In genomic region chr15:19242962-19243361, GRCm38 (mm10) we compare ENCODE assay signal across 8 mouse cellular contexts.
DNase-seq lines count a peak whose midpoint lies in the region; ATAC-seq lines count a peak whose summit lies in the region.
"Not testable (repeated sequence)": the region's sequence is repeated elsewhere in the genome, so short reads cannot be mapped to it uniquely, and the experiment has no call there.

No protein-coding gene starts in this region.

- H3K4me1 ChIP-seq in forebrain, embryonic 14.5 days (ENCODE audit: control insufficient read depth, insufficient read depth, low read length); limb, embryonic 11.5 days (ENCODE audit: control insufficient read depth, insufficient read depth, low read length): not testable (repeated sequence)

- H3K27ac ChIP-seq in forebrain, embryonic 14.5 days (ENCODE audit: low read depth, low read length); limb, embryonic 11.5 days (replicated peaks; ENCODE audit: low read depth, low read length): not testable (repeated sequence)

- H3K36me3 ChIP-seq in forebrain, embryonic 14.5 days (ENCODE audit: control insufficient read depth, insufficient read depth, low read length); limb, embryonic 11.5 days (ENCODE audit: control insufficient read depth, insufficient read depth, low read length): not testable (repeated sequence)

- WGBS in forebrain, embryonic 14.5 days, result 46% methylated on average over 2 of the region's 2 CpGs
- WGBS in limb, embryonic 11.5 days, result 32% methylated on average over 2 of the region's 2 CpGs

- intact Hi-C loops in heart, postnatal 10 days (cut with DNase I), result not testable (repeated sequence)

- not testable (repeated sequence) for H3K4me3 ChIP-seq in forebrain, embryonic 14.5 days (ENCODE audit: low read depth, low read length); limb, embryonic 11.5 days (ENCODE audit: low read depth, low read length)

- H3K9me3 ChIP-seq in forebrain, embryonic 14.5 days (replicated peaks; ENCODE audit: control insufficient read depth, low read length); limb, embryonic 11.5 days (ENCODE audit: control insufficient read depth, low read length): not testable (repeated sequence)

- H3K27me3 ChIP-seq in forebrain, embryonic 14.5 days (replicated peaks; ENCODE audit: control insufficient read depth, insufficient read depth, low read length); limb, embryonic 11.5 days (ENCODE audit: control insufficient read depth, insufficient read depth, low read length): not testable (repeated sequence)

- not testable (repeated sequence) for ATAC-seq in forebrain, embryonic 14.5 days; limb, embryonic 11.5 days (ENCODE audit: insufficient number of reproducible peaks, low FRiP score, low TSS enrichment, low read depth)

- H3K9ac ChIP-seq in forebrain, embryonic 14.5 days (ENCODE audit: low read length); limb, embryonic 11.5 days (ENCODE audit: low read length): not testable (repeated sequence)

- peak; percentile 30 for DNase-seq in ES-CJ7 (ENCODE audit: low read depth, low spot score)
- DNase-seq in ZHBTc4 (ENCODE audit: low read depth, low spot score), result peak; percentile 50
- peak; percentile 4 to 9 for DNase-seq in cerebellum, postnatal 10 days
- peak; percentile 2 for DNase-seq in forebrain, embryonic 14.5 days (ENCODE audit: low spot score)
- peak; percentile 2 to 15 for DNase-seq in heart, adult 18-20 months
- peak; percentile 5 for DNase-seq in heart, adult 9 months (ENCODE audit: low spot score in 2 of 2)
- DNase-seq in heart, postnatal 10 days, result peak; percentile 25 to 28
- DNase-seq in limb, embryonic 11.5 days (ENCODE audit: low spot score), result peak; percentile 23

- H3K4me2 ChIP-seq in forebrain, embryonic 14.5 days (ENCODE audit: low read length); limb, embryonic 11.5 days (ENCODE audit: low read depth, severe bottlenecking): not testable (repeated sequence)
